Mouse (Mus musculus): ENCODE measurements around the gene Cd28. TPM values are rescaled to one million over a fixed set of nuclear protein-coding genes. Genes with fewer than 3 reads are reported as not detected.

Cd28 gene
- polyA plus RNA-seq, 1 experiment = 0.02 TPM

DNA sequence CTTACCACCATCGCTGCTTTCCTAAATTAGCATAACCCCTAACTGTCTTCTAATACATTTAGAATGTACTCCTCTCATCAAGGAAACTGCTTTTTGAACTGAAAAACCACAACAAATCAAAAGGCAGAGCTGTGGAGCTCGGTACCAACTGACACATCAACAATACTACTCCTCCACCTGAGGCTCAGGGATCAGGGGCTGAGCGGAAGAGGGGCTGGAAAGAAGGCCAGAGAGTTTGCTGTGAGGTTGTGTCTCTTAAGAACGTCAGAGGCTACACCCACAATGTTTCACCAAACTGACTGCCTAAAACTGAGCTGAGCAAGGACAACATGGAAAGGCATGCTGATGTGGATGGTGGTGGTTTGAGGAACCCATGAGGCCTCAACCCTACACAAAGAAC, 65.1 kb downstream of the Cd28 start:
- no peak overlapping the region for H3K4me3 ChIP-seq (ENCODE audit: insufficient read depth, poor library complexity, severe bottlenecking)
- H3ac ChIP-seq (ENCODE audit: control insufficient read depth, insufficient read length, low read depth) = no peak overlapping the region
- TF ChIP-seq USF1 (IDR thresholded peaks at IDR 0.05; ENCODE audit: low read depth) = no peak
- TF ChIP-seq CEBPB (IDR thresholded peaks at IDR 0.05; ENCODE audit: low read depth) = no peak
- no peak for TF ChIP-seq MAX (IDR thresholded peaks at IDR 0.05)
- TF ChIP-seq MYOG (IDR thresholded peaks at IDR 0.05; ENCODE audit: control insufficient read depth, extremely low read depth, insufficient read length) = no peak
- TF ChIP-seq MYOD1 (IDR thresholded peaks at IDR 0.05; ENCODE audit: control insufficient read depth, insufficient read length, low read depth) = no peak
- TF ChIP-seq CTCF (IDR thresholded peaks at IDR 0.05; ENCODE audit: control insufficient read depth, insufficient read depth, insufficient read length) = no peak
- TF ChIP-seq FOSL1 (IDR thresholded peaks at IDR 0.05; ENCODE audit: insufficient read depth, low read length, poor library complexity, severe bottlenecking) = no peak
- H3K36me3 ChIP-seq (ENCODE audit: control insufficient read depth, insufficient read depth) = no peaks in the 10 kb centered on the region
- H3K79me2 ChIP-seq (ENCODE audit: control insufficient read depth, insufficient read depth) = no peaks in the 10 kb centered on the region
- H3K27me3 ChIP-seq (ENCODE audit: control insufficient read depth, insufficient read depth, insufficient read length) = no peaks in the 10 kb centered on the region
- H3K79me3 ChIP-seq (ENCODE audit: low read depth) = no peaks in the 10 kb centered on the region

DNA sequence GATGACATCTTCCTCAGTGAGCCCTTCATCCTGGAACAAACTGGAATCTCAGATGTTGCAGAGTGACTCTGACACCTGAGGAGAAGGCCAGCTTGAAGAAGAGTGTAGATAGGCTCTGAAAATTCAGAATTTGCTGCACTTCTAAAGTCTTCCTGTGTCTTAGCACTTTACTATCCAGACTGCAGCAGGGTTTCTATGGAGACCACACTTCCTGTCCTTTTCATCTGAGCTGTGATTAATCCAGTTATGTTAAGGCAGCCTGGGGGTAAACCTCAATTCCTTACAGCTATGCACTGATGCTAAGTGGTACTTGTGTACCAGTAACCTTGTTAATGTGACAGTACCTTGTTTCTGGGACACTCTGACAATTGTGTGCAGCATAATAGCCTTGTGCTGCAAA, 77.1 kb downstream of the Cd28 start:
- TF ChIP-seq MYOD1 (IDR thresholded peaks at IDR 0.05; ENCODE audit: control insufficient read depth, insufficient read length, low read depth) (no peak), CEBPB (IDR thresholded peaks at IDR 0.05; ENCODE audit: low read depth) (no peak), CTCF (IDR thresholded peaks at IDR 0.05; ENCODE audit: control insufficient read depth, insufficient read depth, insufficient read length) (no peak), MAX (IDR thresholded peaks at IDR 0.05) (no peak), USF1 (IDR thresholded peaks at IDR 0.05; ENCODE audit: low read depth) (no peak), MYOG (IDR thresholded peaks at IDR 0.05; ENCODE audit: control insufficient read depth, extremely low read depth, insufficient read length) (no peak), FOSL1 (IDR thresholded peaks at IDR 0.05; ENCODE audit: insufficient read depth, low read length, poor library complexity, severe bottlenecking) (no peak)
- no peaks in the 10 kb centered on the region for H3K27me3 ChIP-seq (ENCODE audit: control insufficient read depth, insufficient read depth, insufficient read length)
- H3K36me3 ChIP-seq (ENCODE audit: control insufficient read depth, insufficient read depth) = no peaks in the 10 kb centered on the region
- H3K4me3 ChIP-seq (ENCODE audit: insufficient read depth, poor library complexity, severe bottlenecking) = no peak overlapping the region
- no peaks in the 10 kb centered on the region for H3K79me2 ChIP-seq (ENCODE audit: control insufficient read depth, insufficient read depth)
- no peaks in the 10 kb centered on the region for H3K79me3 ChIP-seq (ENCODE audit: low read depth)
- no peak overlapping the region for H3ac ChIP-seq (ENCODE audit: control insufficient read depth, insufficient read length, low read depth)

DNA sequence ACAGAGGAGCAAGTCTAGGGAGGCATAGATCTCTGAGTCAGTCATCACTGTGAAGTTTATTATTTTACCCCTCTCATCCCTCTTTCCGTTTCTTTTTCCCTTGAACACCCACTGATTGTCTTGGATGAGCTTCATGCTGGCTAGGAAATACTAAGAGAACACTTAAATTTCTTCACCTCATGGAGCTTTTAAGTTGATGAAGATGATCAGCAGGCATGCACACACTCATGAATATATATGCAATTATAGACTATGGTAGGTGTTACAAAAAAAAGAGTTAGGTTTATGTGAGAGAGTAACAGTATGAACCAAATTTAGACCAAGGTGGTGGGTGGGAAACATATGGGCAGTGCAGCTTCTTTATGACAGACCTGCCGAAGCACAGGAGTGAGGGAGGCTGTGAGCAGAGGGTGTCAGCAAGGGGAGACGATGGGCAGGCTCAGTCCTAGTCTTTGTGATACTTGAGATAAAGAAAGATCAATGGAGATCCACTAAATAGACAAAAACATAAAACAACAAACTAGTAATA, 79.1 kb downstream of the Cd28 start:
- H3K27me3 ChIP-seq (ENCODE audit: control insufficient read depth, insufficient read depth, insufficient read length) = no peaks in the 10 kb centered on the region
- TF ChIP-seq CEBPB (IDR thresholded peaks at IDR 0.05; ENCODE audit: low read depth) (no peak), FOSL1 (IDR thresholded peaks at IDR 0.05; ENCODE audit: insufficient read depth, low read length, poor library complexity, severe bottlenecking) (no peak), CTCF (IDR thresholded peaks at IDR 0.05; ENCODE audit: control insufficient read depth, insufficient read depth, insufficient read length) (no peak), MYOD1 (IDR thresholded peaks at IDR 0.05; ENCODE audit: control insufficient read depth, insufficient read length, low read depth) (no peak), MYOG (IDR thresholded peaks at IDR 0.05; ENCODE audit: control insufficient read depth, extremely low read depth, insufficient read length) (no peak), MAX (IDR thresholded peaks at IDR 0.05) (no peak), USF1 (IDR thresholded peaks at IDR 0.05; ENCODE audit: low read depth) (no peak)
- H3K36me3 ChIP-seq (ENCODE audit: control insufficient read depth, insufficient read depth) = no peaks in the 10 kb centered on the region
- H3ac ChIP-seq (ENCODE audit: control insufficient read depth, insufficient read length, low read depth) = no peak overlapping the region
- H3K79me2 ChIP-seq (ENCODE audit: control insufficient read depth, insufficient read depth) = no peaks in the 10 kb centered on the region
- H3K4me3 ChIP-seq (ENCODE audit: insufficient read depth, poor library complexity, severe bottlenecking) = no peak overlapping the region
- no peaks in the 10 kb centered on the region for H3K79me3 ChIP-seq (ENCODE audit: low read depth)

DNA sequence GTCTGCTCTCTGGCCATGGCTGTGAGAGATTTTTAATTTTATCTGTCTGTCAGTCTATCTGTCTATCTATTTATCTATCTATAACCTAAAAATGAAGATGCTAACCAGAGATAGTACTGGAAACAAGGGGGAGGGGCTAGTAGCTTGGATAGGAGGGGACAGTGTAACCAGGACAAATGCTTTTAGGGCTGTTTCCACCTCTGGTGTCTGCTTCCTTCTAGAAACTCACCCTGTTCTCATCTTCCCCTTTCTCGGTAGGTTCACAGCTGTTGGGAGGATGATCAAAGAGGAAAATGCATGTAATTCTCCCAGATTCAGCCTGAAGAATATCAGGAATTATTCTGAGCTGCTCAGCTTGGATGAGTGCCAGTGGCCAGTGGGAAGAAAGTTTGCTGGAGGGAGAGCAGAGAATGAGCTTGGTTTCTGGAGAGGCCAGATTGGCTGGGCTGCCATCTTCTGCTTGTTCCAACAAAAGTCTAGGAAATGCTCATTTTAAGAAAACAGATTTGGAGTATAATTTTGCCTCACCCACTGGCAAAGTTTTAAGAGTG, 83.3 kb downstream of the Cd28 start:
- TF ChIP-seq USF1 (IDR thresholded peaks at IDR 0.05; ENCODE audit: low read depth) (no peak), MAX (IDR thresholded peaks at IDR 0.05) (no peak), MYOD1 (IDR thresholded peaks at IDR 0.05; ENCODE audit: control insufficient read depth, insufficient read length, low read depth) (no peak), FOSL1 (IDR thresholded peaks at IDR 0.05; ENCODE audit: insufficient read depth, low read length, poor library complexity, severe bottlenecking) (no peak), CTCF (IDR thresholded peaks at IDR 0.05; ENCODE audit: control insufficient read depth, insufficient read depth, insufficient read length) (no peak), CEBPB (IDR thresholded peaks at IDR 0.05; ENCODE audit: low read depth) (no peak)
- H3K36me3 ChIP-seq (ENCODE audit: control insufficient read depth, insufficient read depth) = no peaks in the 10 kb centered on the region
- no peaks in the 10 kb centered on the region for H3K79me2 ChIP-seq (ENCODE audit: control insufficient read depth, insufficient read depth)
- no peak overlapping the region for H3K4me3 ChIP-seq (ENCODE audit: insufficient read depth, poor library complexity, severe bottlenecking)
- H3K27me3 ChIP-seq (ENCODE audit: control insufficient read depth, insufficient read depth, insufficient read length) = no peaks in the 10 kb centered on the region
- H3ac ChIP-seq (ENCODE audit: control insufficient read depth, insufficient read length, low read depth) = no peak overlapping the region
- H3K79me3 ChIP-seq (ENCODE audit: low read depth) = no peaks in the 10 kb centered on the region

DNA sequence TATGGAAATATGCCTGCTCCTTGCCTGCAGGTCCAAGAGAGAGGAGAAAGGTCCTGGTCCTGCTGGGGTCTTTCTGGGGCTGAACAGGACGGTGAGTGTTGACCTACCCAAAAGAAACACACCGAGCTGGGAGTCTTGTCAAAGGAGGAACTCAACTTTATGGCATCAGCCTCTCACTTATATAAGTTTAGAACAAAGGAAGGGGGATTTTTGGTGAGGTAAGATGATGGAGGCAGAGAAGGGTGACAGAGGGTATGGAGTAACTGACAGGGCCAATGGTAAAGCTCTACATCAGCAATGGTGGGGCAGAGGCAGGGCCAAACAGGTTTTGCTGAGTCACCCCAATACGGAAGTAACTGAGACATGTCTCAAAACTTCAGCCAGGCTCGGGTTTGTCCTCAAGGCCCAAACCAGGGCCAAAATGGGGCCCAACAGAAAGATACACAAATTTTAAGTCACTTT, 84.6 kb downstream of the Cd28 start:
- H3K4me3 ChIP-seq (ENCODE audit: insufficient read depth, poor library complexity, severe bottlenecking) = no peak overlapping the region
- TF ChIP-seq MAX (IDR thresholded peaks at IDR 0.05) (no peak), USF1 (IDR thresholded peaks at IDR 0.05; ENCODE audit: low read depth) (no peak), MYOG (IDR thresholded peaks at IDR 0.05; ENCODE audit: control insufficient read depth, extremely low read depth, insufficient read length) (no peak), MYOD1 (IDR thresholded peaks at IDR 0.05; ENCODE audit: control insufficient read depth, insufficient read length, low read depth) (no peak), CEBPB (IDR thresholded peaks at IDR 0.05; ENCODE audit: low read depth) (no peak), CTCF (IDR thresholded peaks at IDR 0.05; ENCODE audit: control insufficient read depth, insufficient read depth, insufficient read length) (no peak), FOSL1 (IDR thresholded peaks at IDR 0.05; ENCODE audit: insufficient read depth, low read length, poor library complexity, severe bottlenecking) (no peak)
- H3K79me2 ChIP-seq (ENCODE audit: control insufficient read depth, insufficient read depth) = no peaks in the 10 kb centered on the region
- H3K79me3 ChIP-seq (ENCODE audit: low read depth) = no peaks in the 10 kb centered on the region
- H3K36me3 ChIP-seq (ENCODE audit: control insufficient read depth, insufficient read depth) = no peaks in the 10 kb centered on the region
- H3ac ChIP-seq (ENCODE audit: control insufficient read depth, insufficient read length, low read depth) = no peak overlapping the region
- H3K27me3 ChIP-seq (ENCODE audit: control insufficient read depth, insufficient read depth, insufficient read length) = no peaks in the 10 kb centered on the region
